Mouse (Mus musculus) cerebellum, postnatal 36 days (tissue): ENCODE data around the gene Kazn.

Experiments
- DNase-seq, 2 experiments: peaks; one replicate each; pipeline ENCODE4 v3.0.0; 2021 to 2022; ENCODE audit warnings: mixed read lengths in 2 of 2

The Kazn gene

GRCm38 (mm10) chr4:142188501-142188900, 50.7 kb downstream of the Kazn start:
- DNase-seq = no peak

- DNase-seq = no peak
These were observed 53.0 kb downstream of the Kazn start for GRCm38 (mm10) chr4:142186155-142186554.

GRCm38 (mm10) chr4:142185533-142185900, 53.7 kb downstream of the Kazn start:
- DNase-seq = no peak

GRCm38 (mm10) chr4:142184852-142185532, 54.2 kb downstream of the Kazn start:
- DNase-seq = peak; percentile 71 to 72

- no peak for DNase-seq
These were observed 55.6 kb downstream of the Kazn start for GRCm38 (mm10) chr4:142183591-142183990.

GRCm38 (mm10) chr4:142183015-142183414, 56.2 kb downstream of the Kazn start:
- DNase-seq = no peak

- DNase-seq = no peak
These were observed 57.6 kb downstream of the Kazn start for GRCm38 (mm10) chr4:142181646-142182045.

- DNase-seq = no peak
These were observed 58.3 kb downstream of the Kazn start for GRCm38 (mm10) chr4:142180874-142181273.

- peak; percentile 52 to 60 for DNase-seq
These were observed 58.9 kb downstream of the Kazn start for GRCm38 (mm10) chr4:142180289-142180688.

GRCm38 (mm10) chr4:142179531-142179930, 59.7 kb downstream of the Kazn start:
- DNase-seq = peak; percentile 37 to 52

- no peak for DNase-seq
These were observed 62.5 kb downstream of the Kazn start for GRCm38 (mm10) chr4:142176732-142177131.

- no peak for DNase-seq
These were observed 65.2 kb downstream of the Kazn start for GRCm38 (mm10) chr4:142173981-142174485.

GRCm38 (mm10) chr4:142172942-142173341, 66.3 kb downstream of the Kazn start:
- no peak for DNase-seq

- no peak for DNase-seq
These were observed 67.3 kb downstream of the Kazn start for GRCm38 (mm10) chr4:142171788-142172497.

GRCm38 (mm10) chr4:142170882-142171768, 68.1 kb downstream of the Kazn start:
- no peak for DNase-seq

GRCm38 (mm10) chr4:142169636-142170035, 69.6 kb downstream of the Kazn start:
- DNase-seq = no peak

- no peak for DNase-seq
These were observed 70.8 kb downstream of the Kazn start for GRCm38 (mm10) chr4:142168352-142168751.

- no peak for DNase-seq
These were observed 73.1 kb downstream of the Kazn start for GRCm38 (mm10) chr4:142165835-142166701.

GRCm38 (mm10) chr4:142165363-142165762, 73.8 kb downstream of the Kazn start:
- DNase-seq = no peak

- DNase-seq = no peak
These were observed 74.8 kb downstream of the Kazn start for GRCm38 (mm10) chr4:142164386-142164785.

GRCm38 (mm10) chr4:142163862-142164261, 75.3 kb downstream of the Kazn start:
- no peak for DNase-seq

GRCm38 (mm10) chr4:142162729-142163128, 76.5 kb downstream of the Kazn start:
- DNase-seq = no peak
